Mouse (Mus musculus): ENCODE data around the gene Pax2.

DNA sequence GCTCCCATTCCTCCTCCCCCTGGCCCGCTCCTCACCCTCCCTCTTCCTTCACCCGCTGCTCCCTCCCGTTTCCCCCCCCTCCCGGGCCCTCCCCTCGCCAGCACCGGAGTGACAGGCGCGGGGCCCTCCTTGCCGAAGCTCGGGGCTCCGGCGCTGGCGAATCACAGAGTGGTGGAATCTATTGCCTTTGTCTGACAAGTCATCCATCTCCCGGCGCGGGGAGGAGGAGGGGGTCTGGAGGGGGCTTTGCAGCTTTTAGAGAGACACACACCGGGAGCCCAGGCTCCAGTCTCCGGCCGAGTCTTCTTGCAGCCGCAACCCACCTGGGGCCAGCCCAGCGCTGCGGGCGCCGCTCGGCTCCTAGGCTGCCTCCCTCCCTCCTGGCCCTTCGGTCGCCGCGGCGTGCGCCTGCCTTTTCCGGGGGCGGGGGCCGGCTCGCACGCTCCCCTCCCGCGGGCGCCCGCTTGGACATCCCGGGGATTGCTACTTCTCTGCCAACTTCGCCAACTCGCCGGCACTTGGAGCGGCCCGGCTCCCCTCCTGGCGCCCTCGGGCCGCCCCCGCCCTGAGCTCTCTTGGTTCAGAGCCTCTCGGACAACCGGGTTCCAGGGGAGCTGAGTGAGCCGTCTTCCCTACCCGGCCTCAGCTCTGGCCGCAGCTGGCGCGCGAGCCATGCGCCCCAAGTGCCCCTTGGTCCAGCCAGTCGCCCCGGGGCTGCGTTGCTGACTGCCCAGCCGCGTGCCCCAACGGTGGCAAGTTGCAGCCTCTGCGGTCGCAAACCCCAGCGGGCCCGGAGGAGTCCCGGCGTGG, 781 bp downstream of the Pax2 start:
- TF ChIP-seq GATA1 (IDR thresholded peaks at IDR 0.05; ENCODE audit: low read length) = no peak
- no peak for TF ChIP-seq TAL1 (IDR thresholded peaks at IDR 0.05; ENCODE audit: low read length)
